Mouse (Mus musculus): ENCODE measurements around the gene Cd209e. TPM values are rescaled to one million over a fixed set of nuclear protein-coding genes. Genes with fewer than 3 reads are reported as not detected.
"Not testable (repeated sequence)": the region's sequence is repeated elsewhere in the genome, so short reads cannot be mapped to it uniquely, and the experiment has no call there.

Cd209e gene
- total RNA-seq (2022), result not detected

GRCm38 (mm10) chr8:3854209-3854608, at the start of gene Cd209e:
Cd209e (minus strand) TSS chr8:3854309.
- DNase-seq (ENCODE audit: low spot score), result no peak

GRCm38 (mm10) chr8:3878455-3878854, 24.3 kb upstream of the Cd209e start, which contains the start of gene Cd209d:
Cd209d (minus strand) TSS chr8:3878555.
- no peak for DNase-seq (ENCODE audit: low spot score)

- no peak for DNase-seq (ENCODE audit: low spot score)
These were observed 22.0 kb upstream of the Cd209e start for GRCm38 (mm10) chr8:3876121-3876520.

GRCm38 (mm10) chr8:3862736-3863135, 8.6 kb upstream of the Cd209e start:
- not testable (repeated sequence) for DNase-seq (ENCODE audit: low spot score)

GRCm38 (mm10) chr8:3803091-3803490, 51.0 kb downstream of the Cd209e start:
- peak; percentile 2 for DNase-seq (ENCODE audit: low spot score)

Other genes with a start within 250 kb of the Cd209e start
- 10 to 100 TPM; 13.8 to 18.5 (median 16.2) TPM for gene Xab2, start 233.0 kb downstream of the Cd209e start, total RNA-seq (2022)
- 100 to 1,000 TPM in 1 of 4 experiments, 10 to 100 TPM in 3; 84.2 to 104 (median 93.4) TPM for gene Pet100, start 232.8 kb downstream of the Cd209e start, total RNA-seq (2022)
- not detected for gene Pcp2, start 228.8 kb downstream of the Cd209e start, total RNA-seq (2022)
- 1 to 10 TPM; 4.6 to 7.7 (median 5.6) TPM for gene Stxbp2, start 223.4 kb downstream of the Cd209e start, total RNA-seq (2022)
- gene Retn, start 198.5 kb downstream of the Cd209e start, total RNA-seq (2022), result 1 to 10 TPM in 2 of 4 experiments, under 1 TPM in 2; 0.38 to 1.9 (median 1.3) TPM
- gene Mcemp1, start 188.6 kb downstream of the Cd209e start, total RNA-seq (2022), result 1 to 10 TPM in 1 of 4 experiments, not detected in 3; 3.5 TPM
- under 1 TPM in 2 of 4 experiments, not detected in 2; 0.86 to 0.97 TPM for gene Fcor, start 181.9 kb downstream of the Cd209e start, total RNA-seq (2022)
- 10 to 100 TPM; 19.9 to 23.0 (median 20.6) TPM for gene Trappc5, start 178.0 kb downstream of the Cd209e start, total RNA-seq (2022)
- gene Fcer2a, start 160.1 kb downstream of the Cd209e start, total RNA-seq (2022), result under 1 TPM; 0.22 to 0.55 (median 0.47) TPM
- gene Clec4g, start 133.7 kb downstream of the Cd209e start, total RNA-seq (2022), result under 1 TPM; 0.53 to 0.79 (median 0.59) TPM
- under 1 TPM; 0.63 to 0.78 (median 0.71) TPM for gene Cd209a, start 105.3 kb downstream of the Cd209e start, total RNA-seq (2022)
- 1 to 10 TPM in 2 of 4 experiments, under 1 TPM in 2; 0.69 to 1.3 (median 1.0) TPM for gene Cd209d, start 24.2 kb upstream of the Cd209e start, total RNA-seq (2022)
- 1 to 10 TPM; 1.2 to 2.2 (median 1.5) TPM for gene Cd209b, start 72.5 kb upstream of the Cd209e start, total RNA-seq (2022)
- gene Cd209c, start 100.4 kb upstream of the Cd209e start, total RNA-seq (2022), result under 1 TPM in 3 of 4 experiments, not detected in 1; 0.25 to 0.54 (median 0.41) TPM